Mouse (Mus musculus) limb, embryonic 14.5 days (tissue): ENCODE measurements around the gene Tmem218. TPM values are rescaled to one million over a fixed set of nuclear protein-coding genes. Genes with fewer than 3 reads are reported as not detected.

Experiments used
- ATAC-seq: fragments of 200-750 bp; cut with Nextera tagmentation; 2 replicates; pipeline ENCODE4 v1.8.0; 2017; ENCODE audit warnings: low read depth, moderate number of reproducible peaks, moderate TSS enrichment; ENCODE audit not compliant: low FRiP score
- DNase-seq: peaks from one replicate; pipeline ENCODE4 v3.0.0-alpha.2; 2015; ENCODE audit warnings: low spot score
- H3K27ac ChIP-seq: fragments of 300-500 bp; sonication (generic); replicated peaks from 2 replicates; pipeline ENCODE4 v1.5.1; 2014; ENCODE audit warnings: low read depth, mild to moderate bottlenecking, low read length, moderate library complexity, mixed read lengths
- H3K27me3 ChIP-seq: fragments of 300-500 bp; sonication (generic); 2 replicates; pipeline ENCODE4 v1.6.1; 2014; ENCODE audit warnings: low read length, mixed read lengths; ENCODE audit not compliant: control insufficient read depth, insufficient read depth
- H3K36me3 ChIP-seq: fragments of 300-500 bp; sonication (generic); 2 replicates; pipeline ENCODE4 v1.6.1; 2014; ENCODE audit warnings: mild to moderate bottlenecking, low read length, moderate library complexity, mixed read lengths; ENCODE audit not compliant: control insufficient read depth, insufficient read depth
- H3K4me1 ChIP-seq: fragments of 300-500 bp; sonication (generic); 2 replicates; pipeline ENCODE4 v1.6.1; 2014; ENCODE audit warnings: antibody characterized with exemption, low read length, mixed read lengths; ENCODE audit not compliant: control insufficient read depth, insufficient read depth
- H3K4me2 ChIP-seq: fragments of 300-500 bp; sonication (generic); replicated peaks from 2 replicates; pipeline ENCODE4 v1.6.1; 2014; ENCODE audit warnings: low read depth, mild to moderate bottlenecking, low read length, moderate library complexity; ENCODE audit not compliant: severe bottlenecking
- H3K4me3 ChIP-seq: fragments of 300-500 bp; sonication (generic); replicated peaks from 2 replicates; pipeline ENCODE4 v1.5.1; 2014; ENCODE audit warnings: low read length
- H3K9ac ChIP-seq: fragments of 300-500 bp; sonication (generic); 2 replicates; pipeline ENCODE4 v1.6.1; 2014; ENCODE audit warnings: mild to moderate bottlenecking, low read depth, low read length, moderate library complexity; ENCODE audit not compliant: severe bottlenecking
- H3K9me3 ChIP-seq: fragments of 300-500 bp; sonication (generic); 2 replicates; pipeline ENCODE4 v1.6.1; 2016; ENCODE audit warnings: low read length; ENCODE audit not compliant: control insufficient read depth
- POLR2A ChIP-seq: fragments of 200-500 bp; IDR thresholded peaks from 2 replicates; pipeline ENCODE4 v1.8.0; 2012; ENCODE audit warnings: inconsistent platforms, mild to moderate bottlenecking, moderate library complexity, borderline replicate concordance; ENCODE audit not compliant: insufficient read depth, insufficient read length; ENCODE audit errors: extremely low read depth
- WGBS: fragments of 180-500 bp; shearing (Covaris S2); extraction: QIAGEN DNeasy Blood & Tissue Kit; methylation state at CpG from one replicate; pipeline ENCODE4 v1.1.7; 2014; 5-methylcytosine and 5-hydroxymethylcytosine counted together
- polyA plus RNA-seq, 2 experiments: library from polyadenylated mRNA; depleted of rRNA in 1 of 2; stranded (reverse) in 1 of 2; unstranded in 1 of 2; fragments of >200 nt; fragmentation: Nextera tagmentation in 1 of 2; extraction: Ambion mirVana in 1 of 2; gene quantifications; 2 replicates each; pipeline versions ENCODE4 v1.2.1 to v1.2.3; 2012 to 2014

Tmem218 gene
- polyA plus RNA-seq, 2 experiments, result 4.8 to 13.5 TPM

GRCm38 (mm10) chr9:37183176-37183575 is 24.8 kb upstream of the Tmem218 start:
- no peak for TF ChIP-seq POLR2A
- peaks cover 8% of the 10 kb centered on the region for H3K4me1 ChIP-seq
- 0 out of 2 replicates have a peak, but pooled peaks cover 6% of the 10 kb centered on the region for H3K27me3 ChIP-seq
- H3K27ac ChIP-seq, result no peak overlapping the region
- DNase-seq (no peak), ATAC-seq (no peak)
- WGBS, result 61% methylated on average over 2 of the region's 2 CpGs
- no peaks in the 10 kb centered on the region for H3K9me3 ChIP-seq
- H3K4me2 ChIP-seq, result no peak overlapping the region
- no peak overlapping the region for H3K4me3 ChIP-seq
- H3K36me3 ChIP-seq, result no peaks in the 10 kb centered on the region
- no peak overlapping the region for H3K9ac ChIP-seq

DNA sequence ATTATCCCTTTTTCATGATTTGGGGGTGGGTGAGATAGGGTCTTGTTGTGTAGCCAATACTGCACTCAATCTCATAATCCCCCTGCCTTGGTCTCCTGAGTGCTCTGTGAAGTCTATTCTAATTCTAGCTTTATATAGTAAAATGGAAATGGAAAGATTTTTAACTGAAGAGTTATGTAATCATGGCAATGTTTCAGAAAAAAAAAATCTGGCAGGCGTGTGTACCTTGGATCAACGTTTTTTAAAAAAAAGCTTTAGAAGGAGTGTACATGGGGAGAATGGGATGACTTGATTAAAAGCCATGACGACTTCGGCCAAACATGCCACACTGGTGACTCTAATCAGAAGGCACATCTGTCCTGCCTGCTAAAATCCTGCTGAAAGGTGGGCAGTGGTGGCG is 20.6 kb upstream of the Tmem218 start:
- Histone ChIP-seq H3K4me1 (no peaks in the 10 kb centered on the region), H3K9me3 (no peaks in the 10 kb centered on the region), H3K4me2 (no peak overlapping the region), H3K27me3 (no peaks in the 10 kb centered on the region), H3K9ac (no peak overlapping the region), H3K27ac (no peak overlapping the region), H3K36me3 (no peaks in the 10 kb centered on the region), H3K4me3 (no peak overlapping the region)
- WGBS, result 69% methylated on average over 5 of the region's 5 CpGs
- no peak for TF ChIP-seq POLR2A
- DNase-seq, result no peak
- ATAC-seq, result no peak

GRCm38 (mm10) chr9:37188024-37188423 is 20.0 kb upstream of the Tmem218 start:
- DNase-seq, result no peak
- no peak overlapping the region for H3K27ac ChIP-seq
- no peak for TF ChIP-seq POLR2A
- ATAC-seq, result no peak
- no peaks in the 10 kb centered on the region for H3K4me1 ChIP-seq
- no peaks in the 10 kb centered on the region for H3K36me3 ChIP-seq
- no peak overlapping the region for H3K4me3 ChIP-seq
- WGBS, result 79% methylated on average over 3 of the region's 3 CpGs
- H3K4me2 ChIP-seq, result no peak overlapping the region
- H3K9ac ChIP-seq, result no peak overlapping the region
- no peaks in the 10 kb centered on the region for H3K27me3 ChIP-seq
- H3K9me3 ChIP-seq, result no peaks in the 10 kb centered on the region

GRCm38 (mm10) chr9:37197067-37197466 is 11.0 kb upstream of the Tmem218 start:
- 67% methylated on average over 4 of the region's 4 CpGs for WGBS
- H3K4me1 ChIP-seq, result no peaks in the 10 kb centered on the region
- DNase-seq, result no peak
- H3K4me2 ChIP-seq, result no peak overlapping the region
- TF ChIP-seq POLR2A, result no peak
- no peak overlapping the region for H3K9ac ChIP-seq
- H3K4me3 ChIP-seq, result no peak overlapping the region
- no peaks in the 10 kb centered on the region for H3K36me3 ChIP-seq
- no peak for ATAC-seq
- H3K27ac ChIP-seq, result no peak overlapping the region
- no peaks in the 10 kb centered on the region for H3K9me3 ChIP-seq
- H3K27me3 ChIP-seq, result no peaks in the 10 kb centered on the region

DNA sequence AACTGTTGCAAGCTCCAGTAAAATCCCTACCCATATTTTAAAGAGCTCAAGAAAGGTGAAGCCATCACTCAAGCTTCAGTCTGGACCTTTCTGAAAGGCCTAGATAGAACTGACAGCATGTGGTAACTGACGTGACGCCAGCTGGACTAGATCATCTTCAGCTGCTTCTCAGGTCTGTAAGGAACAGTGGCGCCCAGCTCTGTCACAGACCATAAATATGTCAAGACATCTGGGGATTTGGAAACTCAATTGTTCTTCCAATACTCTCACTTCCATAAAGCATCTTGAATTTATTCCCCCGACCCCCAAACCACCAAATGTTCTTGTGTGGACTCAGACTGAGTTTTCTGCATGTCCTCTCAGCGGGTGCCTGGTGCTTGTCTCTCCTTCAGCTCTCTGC is 7.6 kb upstream of the Tmem218 start:
- WGBS, result 65% methylated on average over 5 of the region's 5 CpGs
- no peak for DNase-seq

DNA sequence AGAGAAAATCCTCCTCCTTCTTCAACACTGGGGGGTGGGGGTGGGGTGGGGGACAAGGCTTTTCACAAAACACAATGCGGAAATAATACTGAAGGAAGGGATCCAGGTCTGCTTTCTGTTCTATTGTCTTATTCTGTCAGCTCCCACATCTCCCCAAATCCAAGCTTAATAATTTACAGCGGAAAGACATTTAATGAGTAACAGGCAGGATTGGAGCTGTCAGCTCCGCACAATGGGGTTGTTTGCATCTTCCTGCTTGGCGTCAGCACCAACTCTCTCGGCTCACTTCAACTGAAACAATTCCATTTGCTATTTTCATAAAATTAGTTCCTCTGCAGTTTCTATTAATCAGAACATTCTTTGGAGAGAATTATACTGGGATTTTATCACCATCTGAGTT is 4.1 kb upstream of the Tmem218 start:
- no peak for DNase-seq
- H3K27me3 ChIP-seq, result no peaks in the 10 kb centered on the region
- H3K27ac ChIP-seq, result no peak overlapping the region
- no peak overlapping the region for H3K4me3 ChIP-seq
- no peak for ATAC-seq
- H3K9ac ChIP-seq, result no peak overlapping the region
- WGBS, result 48% methylated on average over 5 of the region's 5 CpGs
- H3K4me1 ChIP-seq, result peaks cover 5% of the 10 kb centered on the region; the same call in 1 of the 2 replicates
- H3K36me3 ChIP-seq, result no peaks in the 10 kb centered on the region
- no peak for TF ChIP-seq POLR2A
- H3K9me3 ChIP-seq, result no peaks in the 10 kb centered on the region
- H3K4me2 ChIP-seq, result no peak overlapping the region

More for the DNA sequence above, 7.6 kb upstream of the Tmem218 start:
- no peaks in the 10 kb centered on the region for H3K36me3 ChIP-seq
- no peak overlapping the region for H3K4me2 ChIP-seq
- no peaks in the 10 kb centered on the region for H3K4me1 ChIP-seq
- no peak for ATAC-seq
- no peak overlapping the region for H3K4me3 ChIP-seq
- H3K9ac ChIP-seq, result no peak overlapping the region
- no peak for TF ChIP-seq POLR2A
- no peaks in the 10 kb centered on the region for H3K9me3 ChIP-seq
- H3K27me3 ChIP-seq, result no peaks in the 10 kb centered on the region
- H3K27ac ChIP-seq, result no peak overlapping the region
